Mouse (Mus musculus) cerebellum, adult 2 months (tissue): Measurements from ENCODE around the gene Cabp2.

ENCODE experiments used
- CTCF ChIP-seq: fragments of 200-500 bp; IDR thresholded peaks from 2 replicates; pipeline ENCODE4 v1.5.1; 2011; ENCODE audit warnings: low read depth, mild to moderate bottlenecking, control low read depth, low read length, moderate library complexity, borderline replicate concordance; ENCODE audit not compliant: insufficient read depth
- POLR2A ChIP-seq: fragments of 200-500 bp; IDR thresholded peaks from 2 replicates; pipeline ENCODE4 v1.6.1; 2011; ENCODE audit warnings: low read length, control low read depth, borderline replicate concordance; ENCODE audit not compliant: insufficient read depth

DNA sequence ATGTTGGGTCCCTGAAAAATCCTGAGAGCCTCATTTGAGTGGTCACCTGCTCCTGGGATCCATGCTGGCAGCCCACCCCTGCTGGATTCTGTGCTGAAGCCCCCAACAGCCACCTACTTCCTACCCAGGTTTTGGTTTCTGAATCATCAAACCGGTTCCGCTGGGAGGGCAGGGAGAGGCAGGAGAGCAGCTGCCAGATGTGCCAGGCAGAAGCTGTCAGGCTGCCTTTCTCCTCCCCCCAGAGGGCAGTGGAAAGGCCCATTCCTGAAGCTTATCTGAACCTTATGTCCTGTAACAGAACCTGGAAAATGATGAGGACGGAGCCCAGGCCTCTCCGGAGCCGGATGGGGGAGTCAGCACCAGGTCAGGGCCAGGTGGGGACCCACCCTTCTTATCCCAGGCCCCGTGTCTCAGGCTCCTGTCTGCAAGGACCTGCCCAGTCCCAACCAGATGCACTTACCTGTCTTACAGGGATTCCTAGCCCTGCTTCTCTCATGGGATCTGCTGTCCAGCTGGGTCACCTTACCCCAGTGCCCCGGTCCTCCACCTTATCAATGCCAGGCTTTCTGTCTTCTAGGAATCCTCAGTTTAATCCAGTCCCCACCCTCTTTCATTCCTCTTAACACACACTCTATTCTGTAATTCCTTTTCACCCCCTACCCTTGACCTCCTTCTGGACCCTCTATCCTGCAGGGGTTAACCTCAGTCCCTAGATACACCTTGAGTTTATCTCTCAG is 45.5 kb downstream of the Cabp2 start:
- TF ChIP-seq POLR2A (no peak), CTCF (no peak)
